Mouse (Mus musculus) common myeloid progenitor, adult 5-6 weeks (primary cell): ENCODE results near the gene Atf7. TPM values are rescaled to one million over a fixed set of nuclear protein-coding genes. Genes with fewer than 3 reads are reported as not detected.
"Not testable (repeated sequence)": the region's sequence is repeated elsewhere in the genome, so short reads cannot be mapped to it uniquely, and the experiment has no call there.

ENCODE experiments used
- ATAC-seq: replicated peaks from 2 replicates; pipeline ENCODE4 v1.8.0; 2016; ENCODE audit warnings: low read depth, mild to moderate bottlenecking, moderate TSS enrichment, inconsistent platforms; ENCODE audit not compliant: poor library complexity, severe bottlenecking
- total RNA-seq: library from RNA; stranded (forward); fragments of 200-1000, 187-1606 nt; gene quantifications from 2 replicates; pipeline ENCODE4 v1.2.3, GENCODE M21; 2017

The Atf7 gene
- total RNA-seq, 1 experiment from 2014 or later = 70.9 TPM

DNA sequence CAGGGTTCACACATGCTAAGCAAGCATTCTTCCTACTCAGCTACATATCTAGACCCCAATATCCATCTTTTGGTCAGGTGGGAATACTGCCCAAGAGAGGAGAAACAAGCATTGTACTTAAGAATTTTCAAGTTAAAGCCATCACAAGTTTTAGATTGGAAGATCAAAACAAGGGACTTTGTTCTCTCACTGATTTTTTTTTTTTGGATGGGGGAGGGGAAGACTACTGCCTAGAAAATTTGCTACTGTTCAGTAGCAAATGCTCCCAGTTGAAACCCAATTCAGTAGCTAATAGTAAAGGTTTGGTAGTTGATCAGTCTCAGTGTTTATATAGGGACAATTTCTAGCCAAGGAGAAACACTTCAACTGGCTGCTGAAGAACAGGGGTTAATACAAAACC is 2.7 kb downstream of the Atf7 start:
- ATAC-seq = no peak

DNA sequence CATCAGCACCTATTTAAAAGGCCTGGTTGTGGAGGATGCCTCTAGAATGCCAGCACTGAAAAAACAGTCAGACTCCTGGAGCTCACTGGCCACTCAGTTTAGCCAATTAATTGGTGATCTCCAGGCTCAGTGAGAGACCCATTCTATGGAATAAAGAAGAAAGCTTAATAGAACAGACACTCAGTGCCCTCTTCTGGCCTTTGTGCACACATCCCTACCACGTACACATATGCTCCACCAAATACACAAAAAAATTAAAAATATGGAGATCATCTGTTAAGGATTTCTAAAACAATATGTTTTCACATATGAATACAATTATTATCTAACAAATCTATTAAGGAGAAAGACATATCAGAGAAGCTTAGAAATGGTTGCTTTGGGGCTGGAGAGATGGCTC is 4.5 kb downstream of the Atf7 start:
- ATAC-seq = no peak

DNA sequence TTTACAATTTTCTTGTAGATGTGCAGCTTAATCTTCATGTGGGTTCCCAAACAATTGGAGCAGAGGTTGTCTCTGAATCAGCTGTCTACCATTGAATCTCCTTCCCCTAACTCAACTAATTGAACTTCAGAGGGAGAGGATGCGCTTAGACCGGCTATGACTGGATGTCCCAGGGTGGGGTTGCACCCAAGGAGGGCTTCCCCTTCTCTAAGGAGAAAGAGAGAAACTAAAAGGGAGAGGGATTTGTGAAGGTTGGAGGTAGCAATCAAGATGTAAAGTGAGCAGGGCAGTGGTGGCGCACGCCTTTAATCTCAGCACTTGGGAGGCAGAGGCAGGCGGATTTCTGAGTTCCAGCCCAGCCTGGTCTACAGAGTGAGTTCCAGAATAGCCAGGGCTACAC is 5.8 kb downstream of the Atf7 start:
- ATAC-seq = no peak

DNA sequence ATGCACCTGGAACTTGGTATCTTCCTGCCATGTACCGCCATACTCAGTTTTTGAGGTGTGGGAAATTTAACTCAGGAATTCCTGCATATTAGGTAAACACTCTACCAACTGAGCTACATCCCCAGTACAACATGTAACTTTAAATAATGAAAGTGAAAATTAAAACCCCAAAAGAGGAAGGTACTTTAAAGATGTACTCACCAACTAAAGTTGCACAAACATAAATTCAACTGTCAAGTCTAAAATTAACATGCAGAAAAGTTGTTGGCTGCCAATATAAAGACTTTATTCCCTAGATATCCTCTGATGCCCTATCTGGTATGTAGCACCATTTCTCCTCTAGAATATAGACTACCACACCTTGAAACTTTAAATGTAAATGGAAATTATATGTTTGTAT is 7.6 kb downstream of the Atf7 start:
- ATAC-seq = peak; percentile 80

DNA sequence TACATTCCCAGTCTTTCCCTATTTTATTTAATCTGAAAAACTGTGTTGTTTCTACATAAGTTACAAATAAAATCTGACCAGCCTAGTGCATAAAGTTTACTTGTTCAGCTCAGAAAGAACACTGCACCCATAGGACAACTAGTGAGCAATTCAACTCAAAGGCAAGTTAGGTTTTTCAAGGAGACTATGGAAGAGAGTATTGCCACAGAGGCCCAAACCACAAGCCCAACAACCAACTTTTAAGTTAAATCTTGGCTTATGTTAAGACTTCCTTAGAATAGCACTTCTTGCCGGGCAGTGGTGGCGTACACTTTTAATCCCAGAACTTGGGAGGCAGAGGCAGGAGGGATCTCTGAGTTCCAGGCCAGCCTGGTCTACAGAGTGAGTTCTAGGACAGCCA is 9.1 kb downstream of the Atf7 start:
- ATAC-seq = no peak

DNA sequence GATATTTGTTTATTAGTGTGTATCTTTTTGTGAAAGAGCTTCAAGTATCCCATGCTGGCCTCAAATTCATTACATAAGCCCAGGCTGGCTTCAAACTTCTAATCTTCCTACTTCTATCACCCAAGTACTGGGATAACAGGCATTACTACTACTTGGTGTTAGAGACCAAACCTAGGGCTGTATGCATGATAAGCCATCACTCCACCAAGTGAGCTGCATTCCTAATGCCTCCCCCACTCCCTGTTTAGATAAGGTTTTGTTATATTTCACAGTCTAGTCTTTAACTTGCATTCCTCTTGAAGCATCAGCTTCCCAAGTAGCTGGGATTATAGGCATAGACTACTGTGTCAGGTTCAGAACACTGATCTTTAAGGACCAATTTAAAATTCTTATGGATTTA is 11.0 kb downstream of the Atf7 start:
- ATAC-seq = no peak

DNA sequence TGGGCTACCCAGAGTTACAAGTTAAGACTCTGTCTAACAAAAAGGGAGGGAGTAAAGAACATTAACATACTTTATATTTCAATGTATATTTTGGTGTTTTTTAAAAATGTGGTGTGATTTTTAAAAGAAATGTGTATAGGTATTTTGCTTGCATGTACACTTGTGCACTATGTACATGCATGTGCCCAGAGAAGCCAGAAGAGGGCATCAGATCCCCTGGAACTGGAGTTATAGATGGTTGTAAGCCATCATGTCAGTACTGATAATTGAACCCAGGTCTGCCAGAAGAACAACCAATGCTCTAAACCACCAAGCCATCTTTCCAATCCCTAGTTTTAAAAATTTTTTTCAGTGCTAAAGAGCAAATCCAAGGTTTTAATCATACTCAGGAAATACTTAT is 12.3 kb downstream of the Atf7 start:
- ATAC-seq = no peak

DNA sequence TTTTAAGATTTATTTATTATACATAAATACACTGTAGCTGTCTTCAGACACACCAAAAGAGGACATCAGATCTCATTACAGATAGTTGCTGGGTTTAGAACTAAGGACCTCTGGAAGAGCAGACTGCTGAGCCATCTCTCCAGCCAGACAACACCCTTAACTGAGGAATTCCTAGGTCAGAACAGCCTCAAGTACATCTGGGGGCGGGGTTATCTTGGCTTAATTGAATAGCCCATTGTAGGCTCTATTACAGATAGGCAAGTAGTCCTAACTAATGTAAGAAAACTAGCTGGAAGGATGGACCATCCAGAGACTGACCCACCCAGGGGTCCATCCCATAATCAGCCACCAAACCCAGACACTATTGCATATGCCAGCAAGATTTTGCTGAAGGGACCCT is 16.7 kb downstream of the Atf7 start:
- not testable (repeated sequence) for ATAC-seq

DNA sequence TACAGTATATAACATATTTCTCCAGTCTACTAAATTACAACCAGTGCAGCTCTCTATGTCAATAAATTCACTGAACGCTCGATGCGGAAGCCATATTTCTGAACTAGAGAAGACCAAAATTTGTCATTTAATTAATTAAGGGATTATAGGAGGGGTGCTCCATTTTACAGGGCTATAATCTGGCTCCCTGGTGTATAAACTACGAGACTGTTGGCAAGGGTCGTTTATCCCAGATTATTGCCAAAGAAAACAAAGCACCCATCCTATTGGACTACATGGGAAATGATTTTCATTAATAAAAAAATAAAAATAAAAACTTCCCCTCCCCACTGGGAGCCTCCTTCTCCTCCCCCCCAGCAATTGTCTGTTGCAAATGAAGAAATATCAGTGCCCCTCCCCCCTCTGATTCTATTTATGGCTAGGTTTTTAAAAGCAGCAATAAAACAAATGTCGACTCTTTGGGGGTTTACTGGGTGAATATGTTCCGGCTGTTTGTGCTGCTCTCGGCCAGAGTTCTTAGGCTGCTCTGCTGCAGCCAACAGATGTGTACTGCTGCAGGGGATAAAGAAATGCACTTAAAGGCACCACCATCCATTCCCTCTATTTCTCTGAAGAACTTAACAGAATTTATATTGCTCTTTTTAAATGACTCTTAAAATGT is 31.1 kb downstream of the Atf7 start:
- no peak for ATAC-seq

DNA sequence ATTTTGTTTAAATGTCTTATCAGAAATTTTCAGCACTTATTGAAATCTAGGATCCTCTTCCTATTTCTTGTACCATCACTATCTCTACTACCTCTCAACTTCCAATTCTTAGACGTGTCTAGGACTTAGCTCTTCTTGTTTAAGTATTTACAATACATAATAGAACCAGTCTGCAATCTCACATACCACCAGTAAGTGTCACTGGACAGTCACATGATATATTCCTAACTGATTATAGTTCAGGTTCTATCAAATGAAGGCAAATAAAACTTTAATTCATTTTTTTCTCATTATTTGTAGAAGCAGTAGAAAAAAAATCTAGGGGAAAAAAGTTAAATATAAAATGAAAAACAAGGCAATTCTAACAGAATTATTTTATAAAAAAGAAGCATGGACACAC is 32.6 kb downstream of the Atf7 start:
- no peak for ATAC-seq

DNA sequence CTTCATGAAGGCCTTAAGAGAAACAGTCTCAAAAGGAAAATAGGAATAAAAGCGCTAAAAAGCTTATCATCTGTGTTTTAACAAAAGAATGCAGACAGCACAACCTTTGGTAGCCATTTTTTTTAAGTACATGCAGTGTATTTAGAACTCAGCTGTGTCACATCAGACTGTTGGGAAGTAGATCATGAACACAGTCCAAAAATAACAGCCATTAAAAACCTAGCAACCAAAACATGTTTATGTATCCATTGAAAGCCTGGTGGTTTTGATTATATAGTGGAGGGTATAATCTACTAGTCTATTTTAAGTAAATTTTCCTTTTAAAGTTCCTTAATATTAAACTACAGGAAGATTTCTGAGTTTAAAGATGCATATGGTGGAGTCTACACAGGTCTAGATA is 34.7 kb downstream of the Atf7 start:
- ATAC-seq = no peak

DNA sequence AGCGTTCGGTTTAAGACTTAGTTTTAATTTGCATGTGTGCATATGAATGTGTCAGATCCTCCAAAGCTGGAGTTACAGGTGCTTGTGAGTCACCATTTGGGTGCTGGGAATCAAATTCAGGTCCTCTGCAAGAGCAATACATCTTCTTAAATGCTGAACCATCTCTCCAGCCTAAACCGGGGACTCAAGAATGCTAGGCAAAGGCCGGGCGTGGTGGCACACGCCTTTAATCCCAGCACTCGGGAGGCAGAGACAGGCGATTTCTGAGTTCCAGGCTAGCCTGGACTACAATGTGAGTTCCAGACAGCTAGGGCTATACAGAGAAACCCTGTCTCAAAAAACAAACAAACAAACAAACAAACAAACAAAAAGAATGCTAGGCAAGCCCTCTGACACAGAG is 35.4 kb downstream of the Atf7 start:
- ATAC-seq = no peak

DNA sequence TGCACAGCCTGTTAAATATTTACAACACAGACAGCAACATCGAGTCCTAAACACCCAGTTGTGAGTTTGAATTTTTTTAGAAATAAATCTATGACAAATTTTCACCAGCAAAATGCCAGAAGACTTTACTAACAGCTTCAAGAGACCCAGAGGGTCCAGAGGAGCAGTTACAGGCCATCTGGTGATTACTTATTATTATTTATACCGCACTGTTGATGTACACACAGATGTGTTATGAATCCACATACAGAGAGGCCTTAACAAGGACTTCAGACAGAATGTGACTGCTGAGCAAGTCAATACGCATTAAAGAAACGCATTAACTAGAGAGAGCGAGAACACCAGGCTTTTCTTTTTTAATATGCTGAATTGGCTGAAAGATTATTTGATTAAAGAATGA is 39.8 kb downstream of the Atf7 start:
- ATAC-seq = no peak

DNA sequence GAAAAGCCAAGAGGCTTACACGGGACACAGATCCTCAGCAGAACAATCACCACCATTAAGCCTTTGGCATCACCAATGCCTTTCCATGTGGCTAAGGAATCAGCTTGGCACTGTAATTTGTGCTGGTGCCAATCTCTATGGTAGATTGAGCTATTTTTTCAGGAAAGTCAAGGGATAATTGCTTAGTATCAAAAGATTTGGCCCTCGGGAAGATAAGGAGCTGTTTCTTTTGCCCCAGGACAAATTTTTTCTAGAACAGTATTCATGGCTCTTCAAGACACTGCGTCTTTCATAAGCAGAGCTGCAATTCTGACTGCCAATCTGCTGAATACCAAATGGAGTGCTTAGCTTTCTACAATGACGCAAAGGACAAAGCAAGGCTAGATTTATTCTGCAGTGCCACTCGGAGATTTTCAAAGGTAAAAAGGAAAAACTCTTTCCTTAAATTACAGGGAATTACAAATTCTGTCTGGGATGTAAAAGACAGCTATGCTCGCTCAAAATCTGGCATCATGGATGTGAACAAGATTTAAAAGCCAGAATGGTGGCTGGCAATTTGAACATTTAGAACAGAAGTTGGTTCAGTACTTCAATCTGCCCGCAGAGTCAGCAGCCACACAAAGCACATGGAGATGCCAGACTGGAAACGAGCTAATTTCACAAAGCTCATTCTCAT is 41.4 kb downstream of the Atf7 start:
- no peak for ATAC-seq

DNA sequence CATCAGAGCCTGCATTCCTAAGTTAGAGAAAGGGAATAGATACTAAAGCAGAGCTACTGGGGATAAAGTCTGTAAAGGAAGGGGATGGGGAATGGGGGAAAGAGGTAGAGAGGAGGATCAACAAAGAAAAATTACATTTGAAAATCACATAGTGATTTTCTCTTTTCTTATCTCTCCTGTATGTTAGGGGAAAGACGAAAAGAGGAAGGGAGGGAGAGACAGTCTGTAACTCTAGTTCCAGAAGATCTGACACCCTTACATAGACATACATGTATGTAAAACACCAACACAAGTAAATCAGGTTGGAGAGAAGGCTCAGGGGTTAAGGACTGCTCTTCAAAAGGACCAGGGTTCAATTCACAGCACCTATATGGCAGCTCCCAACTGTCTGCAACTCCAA is 44.1 kb downstream of the Atf7 start:
- no peak for ATAC-seq

DNA sequence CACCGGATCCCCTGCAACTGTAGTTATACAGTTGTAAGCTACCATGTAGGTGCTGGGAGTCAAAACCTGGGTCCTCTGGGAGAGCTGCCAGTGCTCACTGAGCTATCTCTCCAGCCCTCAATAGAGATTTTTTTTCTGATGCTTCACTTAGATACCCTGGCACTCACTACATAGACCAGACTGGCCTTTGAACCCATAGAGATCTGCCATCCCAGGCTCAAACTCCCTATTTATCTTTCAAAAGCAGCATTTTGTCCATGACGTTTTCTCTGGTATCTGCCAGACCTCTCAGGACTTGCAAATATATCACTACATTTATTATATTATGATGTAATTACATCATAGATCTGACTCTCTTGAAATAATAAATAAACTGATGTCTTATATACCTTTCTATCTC is 46.9 kb downstream of the Atf7 start:
- no peak for ATAC-seq

DNA sequence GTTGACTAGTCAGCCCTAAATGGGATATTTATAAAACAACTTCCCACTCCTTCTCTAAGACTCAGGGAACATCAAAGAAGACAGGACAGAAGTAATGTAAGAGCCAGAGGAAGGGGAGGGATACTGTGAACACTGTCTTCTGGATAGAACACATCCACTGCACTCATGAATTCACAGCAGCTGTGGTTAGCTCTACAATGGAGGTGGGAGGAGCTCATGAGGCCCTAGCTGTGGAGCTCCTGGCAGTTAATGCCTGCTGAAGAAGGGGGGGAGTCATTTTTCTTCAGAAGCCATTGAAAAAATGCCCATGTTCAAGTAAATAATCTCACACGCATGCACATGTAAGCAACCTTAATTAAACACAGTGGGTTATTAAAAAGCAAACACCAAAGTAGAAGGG is 48.3 kb downstream of the Atf7 start:
- ATAC-seq = no peak

DNA sequence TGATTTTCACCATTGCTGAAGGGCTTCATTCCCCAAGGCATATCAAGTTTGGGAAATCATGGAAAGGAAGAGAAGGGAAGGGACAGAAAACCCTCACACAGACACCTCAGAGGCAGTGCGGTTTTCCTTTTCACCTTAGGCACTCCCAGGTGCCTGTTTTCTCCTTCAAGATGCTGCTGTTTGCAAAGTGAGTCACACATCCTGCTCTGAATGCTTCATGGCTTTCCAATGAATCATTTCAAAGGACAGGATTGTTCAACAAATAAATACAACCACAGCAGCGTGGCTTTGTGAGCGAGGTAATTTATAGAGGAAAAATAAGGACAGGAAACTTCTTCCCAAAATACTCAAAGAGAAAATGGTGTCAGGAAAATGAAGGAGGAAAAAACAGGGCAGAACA is 53.2 kb downstream of the Atf7 start:
- no peak for ATAC-seq

DNA sequence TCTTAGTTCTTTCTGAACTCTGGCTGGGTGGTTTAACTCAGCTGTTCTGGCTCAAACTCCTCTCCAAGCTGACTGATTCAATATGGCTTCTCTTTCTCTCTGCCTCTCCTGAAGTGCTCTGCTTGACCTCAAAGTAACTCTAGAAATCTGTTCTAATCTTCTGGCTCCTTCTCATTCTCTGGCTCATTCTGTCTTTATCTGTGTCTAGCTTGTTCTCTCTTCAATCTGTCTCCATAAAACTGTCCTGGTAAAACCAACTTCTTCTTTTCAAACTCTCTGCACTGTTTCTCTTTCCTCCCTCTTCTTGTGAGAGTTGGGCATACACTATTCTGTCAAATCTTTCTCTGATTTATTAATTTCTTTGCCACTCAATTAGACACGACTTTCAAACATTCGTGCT is 57.4 kb downstream of the Atf7 start:
- ATAC-seq = no peak

DNA sequence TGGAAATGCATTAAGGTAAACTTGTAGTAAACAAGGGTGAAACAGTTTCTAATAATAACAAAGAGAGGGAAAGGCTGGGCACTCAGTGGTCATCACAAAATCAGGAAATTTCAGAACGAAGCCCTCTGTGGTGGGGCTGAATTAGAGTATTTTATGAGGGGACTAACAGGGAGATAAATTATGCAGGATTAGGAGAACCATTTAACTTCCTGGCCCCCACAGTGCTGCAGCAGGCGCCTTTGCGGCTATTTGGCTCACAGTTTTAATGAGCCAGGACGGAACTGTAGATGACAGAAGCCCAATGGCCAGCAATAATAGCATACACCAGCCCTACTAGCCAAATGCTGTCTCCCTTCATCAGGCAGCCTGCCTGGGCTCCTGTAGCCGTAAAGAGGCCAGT is 61.6 kb downstream of the Atf7 start:
- no peak for ATAC-seq

DNA sequence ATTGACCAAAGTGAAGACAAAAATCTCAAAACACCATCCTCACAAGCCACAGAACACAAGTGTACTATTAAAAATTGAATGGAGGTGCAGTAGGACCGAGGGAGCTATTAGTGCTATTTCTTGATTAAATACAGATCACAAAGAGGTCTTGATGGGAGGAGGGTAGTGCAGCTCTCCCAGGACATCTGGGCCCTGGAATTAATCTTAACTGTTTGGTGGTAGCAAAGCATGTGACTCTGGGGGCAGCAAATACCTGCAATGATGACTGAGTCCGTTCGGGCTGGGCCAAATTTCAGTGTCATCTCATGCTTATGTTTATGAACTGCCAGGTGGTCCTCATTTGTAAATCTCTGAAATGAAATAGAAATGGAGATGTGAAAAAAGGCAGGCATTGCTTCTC is 62.2 kb downstream of the Atf7 start:
- no peak for ATAC-seq

DNA sequence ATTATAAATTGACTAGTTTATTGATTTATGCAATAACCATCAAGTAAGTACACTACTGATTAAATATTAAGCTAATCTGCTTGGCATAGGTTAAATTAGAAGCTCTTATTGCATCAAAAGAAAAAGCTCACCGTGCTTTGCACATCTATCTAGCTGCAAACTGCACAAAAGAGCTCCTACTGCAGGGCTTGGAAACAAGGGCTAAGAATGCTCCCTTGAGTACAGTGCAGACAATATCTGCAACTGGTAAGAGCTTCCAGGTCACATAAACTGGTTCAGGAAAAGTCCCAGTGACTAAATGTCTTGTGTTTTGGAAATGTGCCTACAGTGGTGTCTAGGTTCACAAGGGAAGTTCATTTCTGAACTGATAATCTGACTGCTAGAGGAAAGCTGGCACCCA is 62.8 kb downstream of the Atf7 start:
- ATAC-seq = no peak
